Mouse (Mus musculus): ENCODE results near the gene Myb. TPM values are rescaled to one million over a fixed set of nuclear protein-coding genes. Genes with fewer than 3 reads are reported as not detected.

Myb gene
- total and polyA plus RNA-seq, 2 experiments: 0.09 to 0.10 TPM

DNA sequence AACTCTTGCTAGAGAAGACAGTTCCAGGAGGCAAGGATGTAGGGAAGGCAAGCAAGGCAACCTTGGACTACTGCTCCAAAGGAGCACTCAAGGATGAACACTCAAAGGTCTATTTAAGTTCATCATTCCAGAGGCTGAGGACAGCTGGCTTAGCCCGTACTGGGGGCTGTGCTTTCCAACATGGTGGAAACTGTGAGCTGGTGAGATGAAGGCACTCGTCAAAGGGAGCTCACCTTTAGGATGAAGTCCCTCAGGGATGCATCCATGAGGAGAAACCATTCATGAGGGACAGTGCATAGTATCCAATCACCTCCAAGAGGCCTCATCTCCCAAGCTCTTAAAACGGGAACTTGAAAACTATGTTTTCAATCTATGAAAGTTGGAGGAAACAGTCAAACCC is 42.7 kb upstream of the Myb start:
- Histone ChIP-seq H3K9ac (ENCODE audit: low read depth, low read length) (no peak overlapping the region), H3K4me1 (ENCODE audit: control insufficient read depth, insufficient read depth, low read length) (no peaks in the 10 kb centered on the region), H3K36me3 (ENCODE audit: control insufficient read depth, insufficient read depth, low read length) (no peaks in the 10 kb centered on the region), H3K79me2 (ENCODE audit: control insufficient read depth, insufficient read depth, low read length) (no peaks in the 10 kb centered on the region), H3K27me3 (ENCODE audit: control insufficient read depth, insufficient read depth, low read length) (no peaks in the 10 kb centered on the region), H3K4me3 (ENCODE audit: insufficient read depth, low read depth, low read length) (no peak overlapping the region), H3K27ac (replicated peaks; ENCODE audit: insufficient read depth, low read depth, low read length) (no peak overlapping the region)
- DNase-seq (ENCODE audit: extremely low read depth, low read depth, low spot score): no peak
- TF ChIP-seq CTCF (IDR thresholded peaks at IDR 0.05; ENCODE audit: low read depth, low read length) (no peak), POLR2A (IDR thresholded peaks at IDR 0.05; ENCODE audit: extremely low read depth, insufficient read depth, low read length) (no peak)
- 94% methylated on average over 3 of the region's 3 CpGs for WGBS

- no peak for TF ChIP-seq CTCF (IDR thresholded peaks at IDR 0.05; ENCODE audit: low read depth, low read length)
- H3K9ac ChIP-seq (ENCODE audit: low read depth, low read length): no peak overlapping the region
- H3K27ac ChIP-seq (replicated peaks; ENCODE audit: insufficient read depth, low read depth, low read length): no peak overlapping the region
- no peaks in the 10 kb centered on the region for H3K27me3 ChIP-seq (ENCODE audit: control insufficient read depth, insufficient read depth, low read length)
- no peak overlapping the region for H3K4me3 ChIP-seq (ENCODE audit: insufficient read depth, low read depth, low read length)
- WGBS: 56% methylated on average over 7 of the region's 7 CpGs
- no peak for DNase-seq (ENCODE audit: extremely low read depth, low read depth, low spot score)
- no peaks in the 10 kb centered on the region for H3K79me2 ChIP-seq (ENCODE audit: control insufficient read depth, insufficient read depth, low read length)
- H3K4me1 ChIP-seq (ENCODE audit: control insufficient read depth, insufficient read depth, low read length): no peaks in the 10 kb centered on the region
- H3K36me3 ChIP-seq (ENCODE audit: control insufficient read depth, insufficient read depth, low read length): no peaks in the 10 kb centered on the region
These were observed 40.0 kb upstream of the Myb start for GRCm38 (mm10) chr10:21200761-21201160.

GRCm38 (mm10) chr10:21200322-21200721 is 39.5 kb upstream of the Myb start:
- no peaks in the 10 kb centered on the region for H3K27me3 ChIP-seq (ENCODE audit: control insufficient read depth, insufficient read depth, low read length)
- no peaks in the 10 kb centered on the region for H3K79me2 ChIP-seq (ENCODE audit: control insufficient read depth, insufficient read depth, low read length)
- TF ChIP-seq POLR2A (IDR thresholded peaks at IDR 0.05; ENCODE audit: extremely low read depth, insufficient read depth, low read length) (no peak), CTCF (IDR thresholded peaks at IDR 0.05; ENCODE audit: low read depth, low read length) (no peak)
- H3K27ac ChIP-seq (replicated peaks; ENCODE audit: insufficient read depth, low read depth, low read length): no peak overlapping the region
- no peak overlapping the region for H3K4me3 ChIP-seq (ENCODE audit: insufficient read depth, low read depth, low read length)
- H3K4me1 ChIP-seq (ENCODE audit: control insufficient read depth, insufficient read depth, low read length): no peaks in the 10 kb centered on the region
- H3K36me3 ChIP-seq (ENCODE audit: control insufficient read depth, insufficient read depth, low read length): no peaks in the 10 kb centered on the region
- DNase-seq (ENCODE audit: extremely low read depth, low read depth, low spot score): no peak
- H3K9ac ChIP-seq (ENCODE audit: low read depth, low read length): no peak overlapping the region

DNA sequence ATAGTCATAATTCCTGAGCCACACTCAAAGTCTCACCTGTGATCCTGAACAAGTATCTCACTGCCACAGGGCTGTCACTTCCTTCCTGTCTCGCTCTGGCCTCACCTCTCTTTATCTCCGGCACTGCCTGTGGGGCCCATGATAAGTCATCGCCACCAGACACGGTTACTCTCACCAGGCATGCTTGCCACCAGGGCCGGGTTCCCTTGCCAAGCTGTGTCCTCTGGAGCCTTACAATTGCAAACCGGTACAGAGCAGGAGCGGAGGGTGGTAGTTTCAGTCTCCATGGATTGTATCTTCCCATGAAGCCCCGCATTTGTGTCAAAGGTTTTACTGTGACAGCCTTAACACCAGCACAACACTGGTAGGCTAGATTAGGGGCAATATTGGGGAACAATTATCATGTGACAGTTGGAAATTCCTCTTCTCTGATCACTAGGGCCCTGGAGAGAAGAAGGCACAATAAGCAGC is 35.9 kb upstream of the Myb start:
- no peaks in the 10 kb centered on the region for H3K27me3 ChIP-seq (ENCODE audit: control insufficient read depth, insufficient read depth, low read length)
- H3K79me2 ChIP-seq (ENCODE audit: control insufficient read depth, insufficient read depth, low read length): no peaks in the 10 kb centered on the region

GRCm38 (mm10) chr10:21195597-21195996 is 34.8 kb upstream of the Myb start:
- H3K79me2 ChIP-seq (ENCODE audit: control insufficient read depth, insufficient read depth, low read length): no peaks in the 10 kb centered on the region
- 77% methylated on average over 8 of the region's 8 CpGs for WGBS
- H3K36me3 ChIP-seq (ENCODE audit: control insufficient read depth, insufficient read depth, low read length): no peaks in the 10 kb centered on the region
- no peak overlapping the region for H3K27ac ChIP-seq (replicated peaks; ENCODE audit: insufficient read depth, low read depth, low read length)
- no peak overlapping the region for H3K4me3 ChIP-seq (ENCODE audit: insufficient read depth, low read depth, low read length)
- H3K27me3 ChIP-seq (ENCODE audit: control insufficient read depth, insufficient read depth, low read length): no peaks in the 10 kb centered on the region
- no peak for TF ChIP-seq CTCF (IDR thresholded peaks at IDR 0.05; ENCODE audit: low read depth, low read length)
- TF ChIP-seq POLR2A (IDR thresholded peaks at IDR 0.05; ENCODE audit: extremely low read depth, insufficient read depth, low read length): no peak
- no peak overlapping the region for H3K9ac ChIP-seq (ENCODE audit: low read depth, low read length)
- DNase-seq (ENCODE audit: extremely low read depth, low read depth, low spot score): no peak
- H3K4me1 ChIP-seq (ENCODE audit: control insufficient read depth, insufficient read depth, low read length): no peaks in the 10 kb centered on the region

More for the DNA sequence above, 35.9 kb upstream of the Myb start:
- 82% methylated on average over 8 of the region's 8 CpGs for WGBS
- Histone ChIP-seq H3K36me3 (ENCODE audit: control insufficient read depth, insufficient read depth, low read length) (no peaks in the 10 kb centered on the region), H3K4me3 (ENCODE audit: insufficient read depth, low read depth, low read length) (no peak overlapping the region), H3K27ac (replicated peaks; ENCODE audit: insufficient read depth, low read depth, low read length) (no peak overlapping the region), H3K4me1 (ENCODE audit: control insufficient read depth, insufficient read depth, low read length) (no peaks in the 10 kb centered on the region), H3K9ac (ENCODE audit: low read depth, low read length) (no peak overlapping the region)
- TF ChIP-seq POLR2A (IDR thresholded peaks at IDR 0.05; ENCODE audit: extremely low read depth, insufficient read depth, low read length): no peak
- no peak for TF ChIP-seq CTCF (IDR thresholded peaks at IDR 0.05; ENCODE audit: low read depth, low read length)
- no peak for DNase-seq (ENCODE audit: extremely low read depth, low read depth, low spot score)

DNA sequence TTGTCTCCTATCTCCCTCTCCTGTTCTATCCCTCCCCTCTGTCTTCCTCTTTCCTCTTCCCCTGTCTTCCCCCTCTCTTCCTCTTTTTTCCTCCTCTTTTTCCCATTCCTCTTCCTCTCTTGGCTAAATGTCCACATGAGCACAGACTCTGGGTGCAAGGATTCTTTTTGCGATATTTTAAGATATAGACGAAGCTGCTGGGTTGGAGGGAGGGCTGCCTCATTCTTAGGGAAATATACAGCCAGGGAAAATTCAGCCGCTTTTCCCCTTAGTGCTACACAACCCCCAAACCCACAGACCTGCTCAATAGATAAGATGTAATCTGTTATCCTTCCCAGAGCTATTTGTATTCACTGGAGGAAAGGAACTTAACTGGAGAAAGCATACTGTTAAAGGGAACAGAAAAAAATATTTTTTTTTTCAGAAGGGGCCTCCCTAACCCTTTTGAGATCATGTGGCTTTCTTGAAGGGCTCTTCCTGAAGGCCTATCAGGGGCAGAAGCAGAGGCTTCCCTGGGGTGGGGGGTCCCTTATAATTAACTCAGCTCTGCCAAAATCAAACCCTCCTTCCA is 33.2 kb upstream of the Myb start:
- no peak overlapping the region for H3K9ac ChIP-seq (ENCODE audit: low read depth, low read length)
- H3K4me3 ChIP-seq (ENCODE audit: insufficient read depth, low read depth, low read length): no peak overlapping the region
- no peaks in the 10 kb centered on the region for H3K4me1 ChIP-seq (ENCODE audit: control insufficient read depth, insufficient read depth, low read length)
- TF ChIP-seq POLR2A (IDR thresholded peaks at IDR 0.05; ENCODE audit: extremely low read depth, insufficient read depth, low read length): no peak
- no peaks in the 10 kb centered on the region for H3K36me3 ChIP-seq (ENCODE audit: control insufficient read depth, insufficient read depth, low read length)
- no peaks in the 10 kb centered on the region for H3K79me2 ChIP-seq (ENCODE audit: control insufficient read depth, insufficient read depth, low read length)
- H3K27me3 ChIP-seq (ENCODE audit: control insufficient read depth, insufficient read depth, low read length): no peaks in the 10 kb centered on the region
- no peak for DNase-seq (ENCODE audit: extremely low read depth, low read depth, low spot score)
- H3K27ac ChIP-seq (replicated peaks; ENCODE audit: insufficient read depth, low read depth, low read length): no peak overlapping the region
- 83% methylated on average over 3 of the region's 3 CpGs for WGBS

All from liver, adult 2 months (tissue).